Mouse (Mus musculus): ENCODE measurements around the gene Pou5f2. TPM values are rescaled to one million over a fixed set of nuclear protein-coding genes. Genes with fewer than 3 reads are reported as not detected.

Pou5f2 gene
- total and polyA plus RNA-seq, 3 experiments, result 0.10 to 0.35 TPM; not detected in 1

- H3K9ac ChIP-seq (ENCODE audit: control insufficient read depth, low read depth, low read length, poor library complexity, severe bottlenecking), result no peak overlapping the region
- H3K27ac ChIP-seq (ENCODE audit: control insufficient read depth, low read depth, low read length), result no peak overlapping the region
- H3K4me3 ChIP-seq (ENCODE audit: control insufficient read depth in 1 of 2, insufficient read depth in 1 of 2, low read depth in 2 of 2, low read length in 2 of 2), result no peak overlapping the region
- no peaks in the 10 kb centered on the region for H3K27me3 ChIP-seq (ENCODE audit: control insufficient read depth in 1 of 2, insufficient read depth in 2 of 2, low read length in 2 of 2)
- no peak for TF ChIP-seq CHD1 (IDR thresholded peaks at IDR 0.05; ENCODE audit: low read depth, low read length)
- TF ChIP-seq POLR2A (IDR thresholded peaks at IDR 0.05; ENCODE audit: control insufficient read depth in 1 of 2, insufficient read depth in 1 of 2, low read depth in 1 of 2, low read length in 2 of 2, poor library complexity in 1 of 2), result no peak
- no peak for TF ChIP-seq MEF2A (IDR thresholded peaks at IDR 0.05; ENCODE audit: extremely low read depth, insufficient replicate concordance, low read depth, low read length, poor library complexity, severe bottlenecking)
- no peak for TF ChIP-seq MAZ (IDR thresholded peaks at IDR 0.05; ENCODE audit: low read depth, low read length)
- TF ChIP-seq BHLHE40 (IDR thresholded peaks at IDR 0.05; ENCODE audit: borderline replicate concordance, low read depth, low read length), result no peak
- no peak for TF ChIP-seq TCF12 (IDR thresholded peaks at IDR 0.05; ENCODE audit: low read depth, low read length)
- no peak for TF ChIP-seq MAFK (IDR thresholded peaks at IDR 0.05; ENCODE audit: borderline replicate concordance, low read depth, low read length)
- no peak for TF ChIP-seq CHD2 (IDR thresholded peaks at IDR 0.05; ENCODE audit: low read length)
- TF ChIP-seq HCFC1 (IDR thresholded peaks at IDR 0.05; ENCODE audit: low read depth, low read length), result no peak
- TF ChIP-seq MXI1 (IDR thresholded peaks at IDR 0.05; ENCODE audit: low read depth, low read length), result no peak
- TF ChIP-seq EP300 (IDR thresholded peaks at IDR 0.05; ENCODE audit: low read depth in 1 of 2, low read length in 2 of 2), result no peak
- TF ChIP-seq POLR2AphosphoS2 (IDR thresholded peaks at IDR 0.05; ENCODE audit: low read length), result no peak
- no peak for TF ChIP-seq RCOR1 (IDR thresholded peaks at IDR 0.05; ENCODE audit: low read depth, low read length)
- TF ChIP-seq TBP (IDR thresholded peaks at IDR 0.05; ENCODE audit: low read depth, low read length), result no peak
- TF ChIP-seq MYC (IDR thresholded peaks at IDR 0.05; ENCODE audit: low read depth, low read length), result no peak
- no peak for TF ChIP-seq E2F4 (IDR thresholded peaks at IDR 0.05; ENCODE audit: borderline replicate concordance, low read depth, low read length)
- TF ChIP-seq USF2 (IDR thresholded peaks at IDR 0.05; ENCODE audit: borderline replicate concordance in 1 of 2, insufficient read depth in 1 of 2, low read depth in 1 of 2, low read length in 2 of 2), result no peak
- no peak for DNase-seq (ENCODE audit: low read depth, low spot score)
- H3K4me1 ChIP-seq (ENCODE audit: control insufficient read depth in 1 of 2, insufficient read depth in 2 of 2, low read length in 2 of 2), result no peaks in the 10 kb centered on the region
- no peaks in the 10 kb centered on the region for H3K9me3 ChIP-seq (replicated peaks; ENCODE audit: insufficient read depth, low read length)
- H3K36me3 ChIP-seq (ENCODE audit: control insufficient read depth in 1 of 2, insufficient read depth in 2 of 2, low read length in 2 of 2), result no peaks in the 10 kb centered on the region; a peak in 1 of 4 replicates
- no peaks in the 10 kb centered on the region for H3K79me2 ChIP-seq (ENCODE audit: control insufficient read depth, insufficient read depth, low read length, poor library complexity)
Measured at GRCm38 (mm10) chr13:78004649-78005048, 20.1 kb upstream of the Pou5f2 start.

GRCm38 (mm10) chr13:78005344-78005743 is 19.4 kb upstream of the Pou5f2 start:
- Histone ChIP-seq H3K9ac (ENCODE audit: control insufficient read depth, low read depth, low read length, poor library complexity, severe bottlenecking) (no peak overlapping the region), H3K79me2 (ENCODE audit: control insufficient read depth, insufficient read depth, low read length, poor library complexity) (no peaks in the 10 kb centered on the region), H3K4me3 (ENCODE audit: control insufficient read depth in 1 of 2, insufficient read depth in 1 of 2, low read depth in 2 of 2, low read length in 2 of 2) (no peak overlapping the region), H3K27ac (ENCODE audit: control insufficient read depth, low read depth, low read length) (no peak overlapping the region), H3K4me1 (ENCODE audit: control insufficient read depth in 1 of 2, insufficient read depth in 2 of 2, low read length in 2 of 2) (no peaks in the 10 kb centered on the region), H3K27me3 (ENCODE audit: control insufficient read depth in 1 of 2, insufficient read depth in 2 of 2, low read length in 2 of 2) (no peaks in the 10 kb centered on the region), H3K36me3 (ENCODE audit: control insufficient read depth in 1 of 2, insufficient read depth in 2 of 2, low read length in 2 of 2) (no peaks in the 10 kb centered on the region; a peak in 1 of 4 replicates), H3K9me3 (replicated peaks; ENCODE audit: insufficient read depth, low read length) (no peaks in the 10 kb centered on the region)
- TF ChIP-seq NELFE (IDR thresholded peaks at IDR 0.05; ENCODE audit: low read depth, low read length), result no peak
- DNase-seq (ENCODE audit: low read depth, low spot score), result no peak

Data from MEL (cell line).